Mouse (Mus musculus): ENCODE results near the gene Rprm. TPM values are rescaled to one million over a fixed set of nuclear protein-coding genes. Genes with fewer than 3 reads are reported as not detected.

Gene Rprm
- polyA plus RNA-seq, 1 experiment from 2014 or later: 8.2 TPM

- Histone ChIP-seq H3K4me2 (no peak overlapping the region), H3K9me3 (no peaks in the 10 kb centered on the region), H3K4me1 (no peaks in the 10 kb centered on the region), H3K9ac (no peak overlapping the region), H3K36me3 (no peaks in the 10 kb centered on the region), H3K27me3 (no peaks in the 10 kb centered on the region), H3K27ac (no peak overlapping the region), H3K4me3 (no peak overlapping the region)
- ATAC-seq (ENCODE audit: borderline replicate concordance, extremely low read depth, low FRiP score, low TSS enrichment): no peak
- WGBS: 39% methylated on average over 1 of the region's 1 CpGs
Measured at GRCm38 (mm10) chr2:54071526-54071925, 13.8 kb downstream of the Rprm start.

- H3K4me3 ChIP-seq: no peak overlapping the region
- ATAC-seq (ENCODE audit: borderline replicate concordance, extremely low read depth, low FRiP score, low TSS enrichment): no peak
- WGBS: 22% methylated on average over 1 of the region's 1 CpGs
Measured at GRCm38 (mm10) chr2:54062421-54062820, 22.9 kb downstream of the Rprm start.

GRCm38 (mm10) chr2:54061039-54061438 lies 24.3 kb downstream of the Rprm start:
- ATAC-seq (ENCODE audit: borderline replicate concordance, extremely low read depth, low FRiP score, low TSS enrichment): no peak
- no peak overlapping the region for H3K27ac ChIP-seq
- H3K4me3 ChIP-seq: no peak overlapping the region
- no peak overlapping the region for H3K9ac ChIP-seq
- H3K4me2 ChIP-seq: no peak overlapping the region
- no peaks in the 10 kb centered on the region for H3K36me3 ChIP-seq
- H3K27me3 ChIP-seq: no peaks in the 10 kb centered on the region
- H3K9me3 ChIP-seq: no peaks in the 10 kb centered on the region
- H3K4me1 ChIP-seq: no peaks in the 10 kb centered on the region

More at GRCm38 (mm10) chr2:54062421-54062820, 22.9 kb downstream of the Rprm start:
- Histone ChIP-seq H3K36me3 (no peaks in the 10 kb centered on the region), H3K27me3 (no peaks in the 10 kb centered on the region), H3K9me3 (no peaks in the 10 kb centered on the region), H3K27ac (no peak overlapping the region), H3K4me2 (no peak overlapping the region), H3K4me1 (no peaks in the 10 kb centered on the region), H3K9ac (no peak overlapping the region)
